Mouse (Mus musculus) adrenal gland, postnatal 4 days (tissue): ENCODE measurements around the gene Lrrc52. TPM values are rescaled to one million over a fixed set of nuclear protein-coding genes. Genes with fewer than 3 reads are reported as not detected.

Experiments used
- DNase-seq, 2 experiments: peaks; one replicate each; pipeline ENCODE4 v3.0.0; 2021 to 2022; ENCODE audit warnings: low spot score in 2 of 2, mixed read lengths in 2 of 2
- total RNA-seq, 2 experiments: library from RNA; stranded (reverse); gene quantifications; 2 replicates each; pipeline ENCODE4 v1.2.3; 2021

The Lrrc52 gene
- total RNA-seq, 2 experiments from 2014 or later, result 0.28 TPM; not detected in 1

- DNase-seq, result no peak
These were observed 30.2 kb downstream of the Lrrc52 start for GRCm38 (mm10) chr1:167436186-167436975.

GRCm38 (mm10) chr1:167434931-167435330, 31.6 kb downstream of the Lrrc52 start:
- DNase-seq, result no peak

GRCm38 (mm10) chr1:167430976-167431676, 35.5 kb downstream of the Lrrc52 start:
- DNase-seq, result no peak

GRCm38 (mm10) chr1:167426681-167427080, 39.9 kb downstream of the Lrrc52 start:
- DNase-seq, result no peak

- DNase-seq, result no peak
These were observed 41.0 kb downstream of the Lrrc52 start for GRCm38 (mm10) chr1:167425572-167425971.

GRCm38 (mm10) chr1:167422501-167423240, 43.9 kb downstream of the Lrrc52 start:
- no peak for DNase-seq

- DNase-seq, result peak; percentile 47 to 50
These were observed 51.7 kb downstream of the Lrrc52 start for GRCm38 (mm10) chr1:167414846-167415245.

- no peak for DNase-seq
These were observed 54.4 kb downstream of the Lrrc52 start for GRCm38 (mm10) chr1:167411991-167412715.

GRCm38 (mm10) chr1:167409601-167410000, 57.0 kb downstream of the Lrrc52 start:
- DNase-seq, result no peak

- DNase-seq, result no peak
These were observed 61.3 kb downstream of the Lrrc52 start for GRCm38 (mm10) chr1:167405237-167405636.

Other genes with a start within 250 kb of the Lrrc52 start
- gene Uck2, start 181.5 kb downstream of the Lrrc52 start, total RNA-seq, result 10 to 100 TPM; 66.6 to 71.5 TPM
- 100 to 1,000 TPM; 102 to 104 TPM for gene Tmco1, start 158.4 kb downstream of the Lrrc52 start, total RNA-seq
- gene Aldh9a1, start 116.8 kb downstream of the Lrrc52 start, total RNA-seq, result 10 to 100 TPM; 72.1 to 74.5 TPM
- gene Mgst3, start 72.9 kb downstream of the Lrrc52 start, total RNA-seq, result 10 to 100 TPM; 67.2 to 77.2 TPM
- gene Rxrg, start 131.6 kb upstream of the Lrrc52 start, total RNA-seq, result 1 to 10 TPM; 5.8 to 9.2 TPM
- under 1 TPM in 1 of 2 experiments, not detected in 1; 0.08 TPM for gene Lmx1a, start 222.5 kb upstream of the Lrrc52 start, total RNA-seq